Mouse (Mus musculus) heart, postnatal 14 days (tissue): ENCODE results near the gene Slc6a12. TPM values are rescaled to one million over a fixed set of nuclear protein-coding genes. Genes with fewer than 3 reads are reported as not detected.

Source experiments
- DNase-seq, 2 experiments: peaks; one replicate each; pipeline ENCODE4 v3.0.0; 2021 to 2022
- intact Hi-C: fragments of 180-260 bp; cut with DNase I; formaldehyde crosslinking; loops from one replicate; pipeline ENCODE4 v1.15.1; 2025
- total RNA-seq, 2 experiments: library from RNA; stranded (reverse); gene quantifications; 2 replicates each; pipeline ENCODE4 v1.2.3; 2021

Slc6a12 gene
- total RNA-seq, 2 experiments from 2014 or later, result not detected

GRCm38 (mm10) chr6:121338519-121338896 is 4.4 kb upstream of the Slc6a12 start:
- intact Hi-C loops, result loop anchor here (1.0 to 5.0 kb wide), 2 partner anchors 66 to 195 kb away; no protein-coding TSS in a partner anchor
- DNase-seq, result no peak

- DNase-seq, result no peak
- intact Hi-C loops, result no loop called here
These were observed 1.2 kb upstream of the Slc6a12 start for GRCm38 (mm10) chr6:121341650-121342049.

- intact Hi-C loops, result no loop called here
- DNase-seq, result no peak
These were observed 871 bp downstream of the Slc6a12 start for GRCm38 (mm10) chr6:121343771-121344123.

- DNase-seq, result no peak
- intact Hi-C loops, result no loop called here
These were observed 1.5 kb downstream of the Slc6a12 start for GRCm38 (mm10) chr6:121344329-121344728.

GRCm38 (mm10) chr6:121346428-121346827 is 3.6 kb downstream of the Slc6a12 start:
- DNase-seq, result no peak
- intact Hi-C loops, result no loop called here

GRCm38 (mm10) chr6:121352276-121352675 is 9.4 kb downstream of the Slc6a12 start:
- DNase-seq, result no peak
- intact Hi-C loops, result no loop called here

GRCm38 (mm10) chr6:121356041-121356440 is 13.2 kb downstream of the Slc6a12 start:
- no peak for DNase-seq
- intact Hi-C loops, result no loop called here

- no peak for DNase-seq
- intact Hi-C loops, result no loop called here
These were observed 14.4 kb downstream of the Slc6a12 start for GRCm38 (mm10) chr6:121357232-121357631.

GRCm38 (mm10) chr6:121363061-121363460 is 20.2 kb downstream of the Slc6a12 start:
- intact Hi-C loops, result no loop called here
- no peak for DNase-seq

- no peak for DNase-seq
- intact Hi-C loops, result no loop called here
These were observed 21.1 kb downstream of the Slc6a12 start for GRCm38 (mm10) chr6:121363956-121364355.

GRCm38 (mm10) chr6:121366537-121366936 is 23.7 kb downstream of the Slc6a12 start:
- intact Hi-C loops, result loop anchor here (2.0 kb wide), 1 partner anchor 94 kb away; no protein-coding TSS in a partner anchor
- peak; percentile 24 to 44 for DNase-seq

- DNase-seq, result no peak
- intact Hi-C loops, result loop anchor here (2.0 kb wide), 1 partner anchor 94 kb away; no protein-coding TSS in a partner anchor
These were observed 24.2 kb downstream of the Slc6a12 start for GRCm38 (mm10) chr6:121367099-121367498.

GRCm38 (mm10) chr6:121371197-121371980 is 28.5 kb downstream of the Slc6a12 start:
- intact Hi-C loops, result no loop called here
- peak in 1 of 2 experiments; percentile 19 for DNase-seq

GRCm38 (mm10) chr6:121376159-121376558 is 33.3 kb downstream of the Slc6a12 start:
- intact Hi-C loops, result no loop called here
- DNase-seq, result no peak

GRCm38 (mm10) chr6:121378256-121378655 is 35.4 kb downstream of the Slc6a12 start:
- intact Hi-C loops, result no loop called here
- no peak for DNase-seq

GRCm38 (mm10) chr6:121380576-121380975 is 37.7 kb downstream of the Slc6a12 start:
- no peak for DNase-seq
- intact Hi-C loops, result no loop called here

GRCm38 (mm10) chr6:121382071-121382470 is 39.2 kb downstream of the Slc6a12 start:
- DNase-seq, result peak in 1 of 2 experiments; percentile 26
- intact Hi-C loops, result no loop called here

GRCm38 (mm10) chr6:121385397-121385796 is 42.5 kb downstream of the Slc6a12 start:
- intact Hi-C loops, result no loop called here
- DNase-seq, result no peak

GRCm38 (mm10) chr6:121392610-121393252 is 49.9 kb downstream of the Slc6a12 start:
- intact Hi-C loops, result no loop called here
- no peak for DNase-seq

GRCm38 (mm10) chr6:121401140-121401539 is 58.3 kb downstream of the Slc6a12 start:
- no peak for DNase-seq
- intact Hi-C loops, result no loop called here

GRCm38 (mm10) chr6:121401826-121402660 is 59.2 kb downstream of the Slc6a12 start:
- no peak for DNase-seq
- intact Hi-C loops, result no loop called here
